Mouse (Mus musculus): Measurements from ENCODE around the gene Tas2r138. TPM values are rescaled to one million over a fixed set of nuclear protein-coding genes. Genes with fewer than 3 reads are reported as not detected.

The Tas2r138 gene
- total RNA-seq, 2 experiments from 2014 or later, result not detected

DNA sequence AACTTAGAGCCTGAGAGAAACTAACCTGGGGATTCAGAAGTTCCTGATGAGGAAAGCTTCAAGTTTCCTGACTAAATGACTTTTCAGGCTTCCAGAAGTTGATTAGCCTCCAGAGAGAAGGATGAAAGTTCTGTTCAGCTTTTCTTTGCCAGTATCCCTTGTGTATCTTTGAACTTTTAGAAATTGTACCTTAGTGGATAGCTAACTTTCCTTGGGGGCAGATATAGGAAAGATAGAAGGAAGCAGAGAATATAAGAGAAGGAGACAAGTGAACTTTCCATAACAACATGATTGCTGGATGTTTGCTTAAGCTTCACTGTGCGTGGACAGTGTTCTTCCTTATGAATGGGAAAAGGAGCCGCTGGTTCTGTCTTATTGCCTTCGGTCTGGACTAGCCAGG, 43.9 kb downstream of the Tas2r138 start, which contains the start of gene Olfr460:
Olfr460 (plus strand) TSS at position 301 of the 400 bp plus-strand sequence.
- ATAC-seq (replicated peaks; ENCODE audit: low FRiP score, poor library complexity, severe bottlenecking), result no peak

Other genes with a start within 250 kb of the Tas2r138 start
- 7.5 and 9.6 TPM in 2 replicates for gene E330009J07Rik, start 177.2 kb downstream of the Tas2r138 start, total RNA-seq (2015; ENCODE audit: low replicate concordance)
- gene E330009J07Rik, start 177.2 kb downstream of the Tas2r138 start, total RNA-seq (2017; ENCODE audit: low replicate concordance), result 2.8 and 6.0 TPM in 2 replicates
- not detected in 2 replicates for gene Wee2, start 174.2 kb downstream of the Tas2r138 start, total RNA-seq (2015; ENCODE audit: low replicate concordance)
- gene Wee2, start 174.2 kb downstream of the Tas2r138 start, total RNA-seq (2017; ENCODE audit: low replicate concordance), result not detected in 2 replicates
- gene Ssbp1, start 142.0 kb downstream of the Tas2r138 start, total RNA-seq (2015; ENCODE audit: low replicate concordance), result 38.0 and 42.5 TPM in 2 replicates
- gene Ssbp1, start 142.0 kb downstream of the Tas2r138 start, total RNA-seq (2017; ENCODE audit: low replicate concordance), result 17.8 and 23.8 TPM in 2 replicates
- not detected in 2 replicates for gene Tas2r137, start 122.1 kb downstream of the Tas2r138 start, total RNA-seq (2015; ENCODE audit: low replicate concordance)
- gene Tas2r137, start 122.1 kb downstream of the Tas2r138 start, total RNA-seq (2017; ENCODE audit: low replicate concordance), result not detected in 2 replicates
- gene Tas2r108, start 119.8 kb downstream of the Tas2r138 start, total RNA-seq (2015; ENCODE audit: low replicate concordance), result not detected in 2 replicates
- gene Tas2r108, start 119.8 kb downstream of the Tas2r138 start, total RNA-seq (2017; ENCODE audit: low replicate concordance), result not detected in 2 replicates
- not detected in 2 replicates for gene Prss37, start 93.8 kb downstream of the Tas2r138 start, total RNA-seq (2015; ENCODE audit: low replicate concordance)
- gene Prss37, start 93.8 kb downstream of the Tas2r138 start, total RNA-seq (2017; ENCODE audit: low replicate concordance), result not detected in 2 replicates
- gene Olfr461, start 58.3 kb downstream of the Tas2r138 start, total RNA-seq (2015; ENCODE audit: low replicate concordance), result not detected in 2 replicates
- not detected in 2 replicates for gene Olfr461, start 58.3 kb downstream of the Tas2r138 start, total RNA-seq (2017; ENCODE audit: low replicate concordance)
- not detected in 2 replicates for gene Olfr460, start 43.8 kb downstream of the Tas2r138 start, total RNA-seq (2015; ENCODE audit: low replicate concordance)
- gene Olfr460, start 43.8 kb downstream of the Tas2r138 start, total RNA-seq (2017; ENCODE audit: low replicate concordance), result not detected in 2 replicates
- 40.3 and 55.6 TPM in 2 replicates for gene Clec5a, start 27.5 kb downstream of the Tas2r138 start, total RNA-seq (2015; ENCODE audit: low replicate concordance)
- gene Clec5a, start 27.5 kb downstream of the Tas2r138 start, total RNA-seq (2017; ENCODE audit: low replicate concordance), result 32.6 and 35.8 TPM in 2 replicates
- gene Mgam, start 15.5 kb upstream of the Tas2r138 start, total RNA-seq (2015; ENCODE audit: low replicate concordance), result 18.4 and 24.8 TPM in 2 replicates
- 8.1 and 23.0 TPM in 2 replicates for gene Mgam, start 15.5 kb upstream of the Tas2r138 start, total RNA-seq (2017; ENCODE audit: low replicate concordance)